Mouse (Mus musculus) small intestine, adult 10 weeks (tissue): ENCODE data around the gene Deaf1. TPM values are rescaled to one million over a fixed set of nuclear protein-coding genes. Genes with fewer than 3 reads are reported as not detected.

Source experiments
- polyA plus RNA-seq: library from polyadenylated mRNA; stranded (reverse); fragments of 350-450 nt; fragmentation: Illumina TruSeq; extraction: RNeasy Lipid Tissue Mini Kit (QIAGEN cat#74804); gene quantifications from one replicate; pipeline ENCODE4 v1.2.3, GENCODE M21; 2014; ENCODE audit warnings: low replicate concordance

The Deaf1 gene
- polyA plus RNA-seq, result 0.85 TPM

GRCm38 (mm10) chr7:141327469-141328372, at the start of gene Deaf1, which contains the start of gene Tmem80:
Gene Deaf1 (minus strand): TSS chr7:141327690.
Gene Tmem80 (plus strand): TSS chr7:141327739.

GRCm38 (mm10) chr7:141338576-141339131, 11.2 kb upstream of the Deaf1 start, which contains the start of gene Eps8l2:
Gene Eps8l2 (plus strand): TSS chr7:141338880.

DNA sequence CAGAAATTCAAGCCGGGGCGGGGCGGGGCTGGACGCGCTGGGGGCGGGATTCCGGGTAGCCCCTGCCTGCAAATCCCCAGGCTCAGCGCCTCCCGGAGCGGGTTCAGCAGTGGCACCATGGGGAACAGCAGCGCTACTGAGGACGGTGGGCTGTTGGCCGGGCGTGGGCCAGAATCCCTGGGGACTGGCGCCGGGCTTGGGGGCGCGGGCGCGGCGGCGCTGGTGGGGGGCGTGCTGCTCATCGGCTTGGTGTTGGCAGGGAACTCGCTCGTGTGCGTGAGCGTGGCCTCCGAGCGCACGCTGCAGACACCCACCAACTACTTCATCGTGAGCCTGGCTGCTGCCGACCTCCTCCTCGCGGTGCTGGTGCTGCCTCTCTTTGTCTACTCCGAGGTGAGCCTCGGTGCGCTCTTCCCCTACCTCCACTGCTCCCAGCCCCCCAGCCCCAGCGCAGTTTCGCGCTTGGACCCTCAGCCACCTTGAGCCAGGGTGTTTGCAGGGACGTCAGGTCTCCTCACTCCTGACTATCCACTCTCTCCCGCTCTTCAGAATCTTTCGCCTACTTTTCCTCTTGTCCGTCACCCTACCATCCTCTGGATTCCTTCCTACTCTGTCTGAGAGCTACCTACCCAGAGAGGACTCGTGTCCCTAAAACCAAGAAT, 35.4 kb downstream of the Deaf1 start, which contains the start of gene Drd4:
TSS of gene Drd4 (plus strand) at position 86 of the 662 bp plus-strand sequence.

DNA sequence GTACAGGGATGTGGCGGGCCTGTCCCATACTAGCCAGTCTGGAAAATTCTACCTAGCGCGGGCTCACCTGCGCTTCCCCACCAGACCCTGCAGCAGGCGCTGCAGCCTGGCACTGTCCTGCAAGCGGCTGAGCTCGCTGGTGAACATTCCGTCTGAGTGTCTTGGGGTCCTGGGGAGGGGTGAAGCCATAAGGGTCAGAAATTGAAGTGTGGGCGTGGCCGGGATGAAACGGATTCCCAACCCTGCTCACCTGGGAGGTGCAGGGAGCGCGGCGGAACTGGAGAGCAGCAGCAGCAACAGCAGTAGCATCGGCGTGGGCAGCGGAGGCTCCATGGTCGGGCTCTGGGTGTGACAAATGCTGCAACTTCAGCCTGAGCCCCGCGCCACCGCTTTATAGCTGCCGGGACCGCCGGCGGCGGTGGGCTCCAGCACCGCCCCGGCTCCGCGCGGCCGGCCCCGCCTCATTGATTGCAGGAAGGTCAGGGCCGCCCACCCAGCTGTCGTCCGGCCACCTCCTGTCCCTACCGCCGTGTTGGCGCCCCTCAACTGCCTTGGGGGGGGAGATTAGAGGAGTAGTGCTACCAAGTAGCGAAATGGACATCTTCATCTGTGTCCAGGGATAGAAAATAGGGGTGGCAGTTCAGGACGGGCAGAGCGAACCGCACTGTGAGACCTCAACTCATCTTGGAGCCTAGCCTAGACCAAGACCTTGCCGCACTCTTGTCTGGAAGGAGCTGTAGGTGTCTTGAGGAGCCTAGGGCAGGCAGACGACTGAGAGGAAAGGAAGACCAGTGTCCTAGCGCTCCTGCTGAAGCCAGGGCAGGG, 48.5 kb downstream of the Deaf1 start, which contains the start of gene Sct:
TSS of gene Sct (minus strand) at position 368 of the 825 bp plus-strand sequence.

GRCm38 (mm10) chr7:141276546-141276945, 50.9 kb downstream of the Deaf1 start, which contains the start of gene Cdhr5:
Gene Cdhr5 (minus strand): TSS chr7:141276786.

DNA sequence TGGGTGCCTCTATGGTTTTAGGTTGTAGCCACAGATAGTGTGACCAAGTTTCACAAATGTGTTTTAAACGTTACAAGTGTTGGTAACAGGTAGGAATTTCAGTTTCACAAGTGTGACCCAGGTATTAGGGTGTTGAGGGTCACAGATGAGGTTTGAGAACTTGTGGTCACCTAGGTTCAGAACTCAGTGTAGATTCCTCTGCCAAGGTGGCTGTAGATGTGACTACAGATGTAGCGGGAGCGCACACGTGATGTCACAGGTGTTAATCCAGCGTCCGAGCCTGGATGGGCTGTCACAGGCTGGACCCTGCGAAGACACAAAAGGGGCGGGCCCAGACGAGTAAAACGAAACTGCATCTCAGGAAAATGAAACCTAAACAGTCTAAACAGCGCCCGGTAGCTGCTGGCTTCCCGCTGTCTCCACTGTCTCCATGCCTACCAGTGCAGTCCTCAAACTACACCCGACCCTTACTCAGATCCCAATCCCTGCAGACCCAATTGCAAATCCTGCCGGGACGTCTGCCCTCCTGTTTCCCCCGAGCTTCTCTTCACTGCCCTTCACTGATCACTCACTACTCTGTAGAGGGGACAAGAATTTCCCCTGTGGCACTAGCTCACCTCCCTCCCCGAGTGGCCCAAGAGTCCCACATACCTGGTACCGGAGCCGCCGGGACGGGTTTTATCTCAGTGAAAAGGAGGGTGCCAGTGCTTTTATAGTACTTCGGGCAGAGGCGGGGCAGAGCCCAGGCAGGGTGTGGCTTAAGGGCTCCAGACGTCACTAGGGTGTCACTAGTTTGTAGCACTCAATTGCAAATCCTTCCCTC, 61.5 kb downstream of the Deaf1 start, which contains the start of gene Irf7:
TSS of gene Irf7 (minus strand) at position 743 of the 823 bp plus-strand sequence.

Other genes starting within 250 kb of the Deaf1 start
- gene Pkp3, start 249.5 kb downstream of the Deaf1 start, polyA plus RNA-seq, result 0.74 TPM
- 1.6 TPM for gene Sigirr, start 227.1 kb downstream of the Deaf1 start, polyA plus RNA-seq
- 145 TPM for gene Ano9, start 209.9 kb downstream of the Deaf1 start, polyA plus RNA-seq
- gene Ptdss2, start 205.3 kb downstream of the Deaf1 start, polyA plus RNA-seq, result 11.3 TPM
- 1.9 TPM for gene Rnh1, start 154.8 kb downstream of the Deaf1 start, polyA plus RNA-seq
- gene Hras, start 133.7 kb downstream of the Deaf1 start, polyA plus RNA-seq, result 2.0 TPM
- gene Lrrc56, start 133.5 kb downstream of the Deaf1 start, polyA plus RNA-seq, result 0.56 TPM
- gene Lmntd2, start 113.6 kb downstream of the Deaf1 start, polyA plus RNA-seq, result 0.59 TPM
- 8.4 TPM for gene Rassf7, start 111.8 kb downstream of the Deaf1 start, polyA plus RNA-seq
- gene Phrf1, start 98.9 kb downstream of the Deaf1 start, polyA plus RNA-seq, result 8.6 TPM
- gene Irf7, start 61.2 kb downstream of the Deaf1 start, polyA plus RNA-seq, result 97.9 TPM
- gene Cdhr5, start 50.9 kb downstream of the Deaf1 start, polyA plus RNA-seq, result 150 TPM
- gene Sct, start 48.6 kb downstream of the Deaf1 start, polyA plus RNA-seq, result 1.2 TPM
- not detected for gene Drd4, start 35.7 kb downstream of the Deaf1 start, polyA plus RNA-seq
- 16.0 TPM for gene Tmem80, start within 50 bp of the Deaf1 start, polyA plus RNA-seq
- gene Eps8l2, start 11.2 kb upstream of the Deaf1 start, polyA plus RNA-seq, result 11.5 TPM
- 17.9 TPM for gene Taldo1, start 64.5 kb upstream of the Deaf1 start, polyA plus RNA-seq
- 3.3 TPM for gene Gatd1, start 86.4 kb upstream of the Deaf1 start, polyA plus RNA-seq
- not detected for gene Cend1, start 101.8 kb upstream of the Deaf1 start, polyA plus RNA-seq
- 3.3 TPM for gene Slc25a22, start 110.2 kb upstream of the Deaf1 start, polyA plus RNA-seq
- gene Pidd1, start 116.3 kb upstream of the Deaf1 start, polyA plus RNA-seq, result 0.19 TPM
- gene Rplp2, start 119.7 kb upstream of the Deaf1 start, polyA plus RNA-seq, result 8.8 TPM
- 2.3 TPM for gene Pnpla2, start 127.5 kb upstream of the Deaf1 start, polyA plus RNA-seq
- gene Cracr2b, start 133.4 kb upstream of the Deaf1 start, polyA plus RNA-seq, result not detected
- 22.0 TPM for gene Cd151, start 139.7 kb upstream of the Deaf1 start, polyA plus RNA-seq
- gene Polr2l, start 147.4 kb upstream of the Deaf1 start, polyA plus RNA-seq, result 0.78 TPM
- not detected for gene Tspan4, start 147.6 kb upstream of the Deaf1 start, polyA plus RNA-seq
- 2.9 TPM for gene Chid1, start 212.2 kb upstream of the Deaf1 start, polyA plus RNA-seq
- 96.9 TPM for gene Ap2a2, start 234.5 kb upstream of the Deaf1 start, polyA plus RNA-seq